8 mouse cellular contexts compared by ENCODE assay signal in the genomic region with DNA sequence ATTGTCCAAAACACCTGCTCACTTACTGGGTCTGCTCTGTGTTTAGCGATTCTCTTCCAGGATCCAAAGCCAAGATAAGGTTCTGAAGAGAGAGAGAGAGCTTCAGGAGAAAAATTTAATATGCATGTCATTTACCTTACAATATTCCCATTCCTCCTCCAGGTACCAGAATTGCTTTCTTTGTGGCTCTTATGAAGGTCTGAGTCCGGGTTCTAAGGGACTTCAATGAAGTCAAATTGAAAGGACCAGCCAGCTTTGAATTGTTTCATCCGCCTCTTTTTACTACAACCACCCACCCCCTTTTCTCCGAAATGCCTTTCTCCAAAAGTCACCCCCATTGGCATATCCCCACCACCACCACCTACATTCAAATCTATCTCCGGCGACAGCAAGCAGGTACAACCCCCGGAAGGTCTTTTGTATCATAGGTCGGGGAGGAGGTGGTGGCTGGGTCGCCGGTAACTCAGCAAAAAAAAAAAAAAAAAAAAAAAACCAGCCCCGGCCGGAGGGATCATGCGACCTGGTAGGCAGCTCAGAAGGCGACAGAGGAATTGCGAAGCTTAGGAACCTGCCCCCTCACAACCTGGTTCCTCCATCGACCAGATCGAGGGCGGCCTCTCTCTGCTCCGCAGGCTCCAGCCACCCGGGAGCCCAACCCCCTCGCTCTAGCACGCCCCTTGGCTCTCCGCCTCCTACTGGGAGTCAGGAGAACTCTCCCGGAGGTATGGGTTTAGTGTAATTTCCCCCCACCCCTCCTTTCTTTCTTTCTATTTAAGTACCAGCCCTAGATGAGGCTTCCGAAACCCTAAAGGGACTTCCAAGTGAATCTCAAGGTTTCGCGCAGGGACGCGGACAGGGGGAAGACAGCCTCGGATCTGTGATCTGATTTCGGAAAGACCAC. TPM values are rescaled to one million over a fixed set of nuclear protein-coding genes. Genes with fewer than 3 reads are reported as not detected.
DNase-seq lines count a peak whose midpoint lies in the region; ATAC-seq lines count a peak whose summit lies in the region.

No protein-coding gene starts in this region.

- H3K9me3 ChIP-seq in intestine, embryonic 15.5 days = no peaks in the 10 kb centered on the region
- H3K9me3 ChIP-seq in midbrain, embryonic 10.5 days (replicated peaks) = no peaks in the 10 kb centered on the region

- peak overlapping the region; percentile 97 for H3K27ac ChIP-seq in intestine, embryonic 15.5 days
- peak overlapping the region; percentile 100 for H3K27ac ChIP-seq in midbrain, embryonic 10.5 days (replicated peaks)

- peak; percentile 85 for ATAC-seq in intestine, embryonic 15.5 days

- 2% methylated on average over 31 of the region's 31 CpGs for WGBS in intestine, embryonic 15.5 days
- 4% methylated on average over 31 of the region's 31 CpGs for WGBS in midbrain, embryonic 10.5 days

- H3K4me2 ChIP-seq in intestine, embryonic 15.5 days (replicated peaks) = peak overlapping the region; percentile 77

- no peaks in the 10 kb centered on the region for H3K27me3 ChIP-seq in intestine, embryonic 15.5 days (replicated peaks)
- H3K27me3 ChIP-seq in midbrain, embryonic 10.5 days (ENCODE audit: low read depth, poor library complexity, severe bottlenecking) = no peaks in the 10 kb centered on the region

- peaks cover 40% of the 10 kb centered on the region for H3K4me1 ChIP-seq in intestine, embryonic 15.5 days (replicated peaks)
- peaks cover 49% of the 10 kb centered on the region for H3K4me1 ChIP-seq in midbrain, embryonic 10.5 days

- DNase-seq in adrenal gland, adult 8-10 months = peak; percentile 87
- DNase-seq in embryo, embryonic 11.5 days (ENCODE audit: low read depth, low spot score) = peak; percentile 74
- DNase-seq in gastrocnemius, postnatal 36 days = peak; percentile 77 to 93
- DNase-seq in left cerebral cortex, postnatal 36 days (ENCODE audit: low spot score in 2 of 2) = peak; percentile 84 to 85
- peak; percentile 83 for DNase-seq in midbrain, embryonic 10.5 days (ENCODE audit: low spot score)
- DNase-seq in right cerebral cortex, postnatal 36 days (ENCODE audit: low spot score in 2 of 2) = peak; percentile 80 to 85
- DNase-seq in urinary bladder, postnatal 4 days (ENCODE audit: low spot score in 2 of 2) = peak; percentile 90 to 94

- H3K9ac ChIP-seq in intestine, embryonic 15.5 days = peak overlapping the region; percentile 91

- H3K4me3 ChIP-seq in intestine, embryonic 15.5 days (replicated peaks) = peak overlapping the region; percentile 80
- H3K4me3 ChIP-seq in midbrain, embryonic 10.5 days = peak overlapping the region; percentile 88

- intact Hi-C loops in gastrocnemius, postnatal 36 days (cut with DNase I) = loop anchor here (5.0 kb wide), 1 partner anchor 107 kb away; no protein-coding TSS in a partner anchor
- intact Hi-C loops in left cerebral cortex, postnatal 36 days (cut with DNase I) = loop anchor here (1.0 to 5.0 kb wide), 3 partner anchors 45 to 213 kb away; no protein-coding TSS in a partner anchor

- H3K36me3 ChIP-seq in intestine, embryonic 15.5 days = no peaks in the 10 kb centered on the region
- H3K36me3 ChIP-seq in midbrain, embryonic 10.5 days = peaks cover 43% of the 10 kb centered on the region

RNA-seq across cellular contexts. Expression of gene Bcl2l1, which starts 1.3 kb away (rescaled TPM):
- 10 to 100 TPM; 58.5 to 74.6 (median 72.0) TPM for total RNA-seq in adrenal gland, adult 8-10 months (2022)
- total RNA-seq in gastrocnemius, postnatal 36 days (2021) = 10 to 100 TPM; 15.4 to 17.6 TPM
- 61.9 and 64.0 TPM in 2 replicates for polyA plus RNA-seq in intestine, embryonic 15.5 days (2015; fragmentation: Nextera tagmentation; extraction: Ambion mirVana)
- total RNA-seq in left cerebral cortex, postnatal 36 days (2021) = 100 to 1,000 TPM; 128 to 133 TPM
- polyA plus RNA-seq in midbrain, embryonic 10.5 days (2016; fragmentation: Nextera tagmentation; extraction: Ambion mirVana) = 107 and 128 TPM in 2 replicates

RNA-seq across cellular contexts. Expression of gene Tpx2, which starts 17.5 kb away (rescaled TPM):
- 1 to 10 TPM; 1.9 to 2.1 (median 1.9) TPM for total RNA-seq in adrenal gland, adult 8-10 months (2022)
- total RNA-seq in gastrocnemius, postnatal 36 days (2021) = 1 to 10 TPM; 1.4 to 1.9 TPM
- polyA plus RNA-seq in intestine, embryonic 15.5 days (2015; fragmentation: Nextera tagmentation; extraction: Ambion mirVana) = 60.1 and 67.6 TPM in 2 replicates
- 1 to 10 TPM; 3.2 to 3.6 TPM for total RNA-seq in left cerebral cortex, postnatal 36 days (2021)
- polyA plus RNA-seq in midbrain, embryonic 10.5 days (2016; fragmentation: Nextera tagmentation; extraction: Ambion mirVana) = 153 TPM in 2 replicates

Comparison
In these comparisons a context has a peak if more than half of its experiments do, and no peak if none do; other contexts are left out.
1. Peak in every context shown above with its lines: DNase-seq, ATAC-seq, H3K4me3 ChIP-seq and H3K27ac ChIP-seq.